Mouse (Mus musculus): ENCODE measurements around the gene Rnf166. TPM values are rescaled to one million over a fixed set of nuclear protein-coding genes. Genes with fewer than 3 reads are reported as not detected.
A peak's percentile ranks its signal among the peaks of the same experiment; 100 is the strongest.

Rnf166 gene
- polyA plus RNA-seq, 1 experiment = 296 TPM

- peak overlapping the region; percentile 94 for H3K27ac ChIP-seq (ENCODE audit: control insufficient read depth, insufficient read depth, low read length)
- WGBS = 7% methylated on average over 8 of the region's 8 CpGs
Measured at GRCm38 (mm10) chr8:122473911-122474421, 1.9 kb downstream of the Rnf166 start.

GRCm38 (mm10) chr8:122470691-122471090 lies 5.2 kb downstream of the Rnf166 start:
- Histone ChIP-seq H3K4me1 (replicated peaks; ENCODE audit: control insufficient read depth, insufficient read depth, low read length) (peaks cover 61% of the 10 kb centered on the region), H3K27ac (ENCODE audit: control insufficient read depth, insufficient read depth, low read length) (peak overlapping the region; percentile 97), H3K36me3 (ENCODE audit: control insufficient read depth, insufficient read depth, low read length) (peaks cover 14% of the 10 kb centered on the region), H3K4me3 (ENCODE audit: control insufficient read depth, insufficient read depth, low read length) (peak overlapping the region; percentile 76), H3K27me3 (ENCODE audit: control insufficient read depth, insufficient read depth, low read length) (no peaks in the 10 kb centered on the region)
- peak; percentile 67 for DNase-seq
- no peak for TF ChIP-seq CTCF (IDR thresholded peaks at IDR 0.05; ENCODE audit: borderline replicate concordance, control insufficient read depth, extremely low read depth, insufficient read depth, low read length, poor library complexity)
- no peak for TF ChIP-seq POLR2A (IDR thresholded peaks at IDR 0.05; ENCODE audit: control insufficient read depth, extremely low read depth, insufficient read depth, low read length, poor library complexity)
- 4% methylated on average over 5 of the region's 5 CpGs for WGBS

More at GRCm38 (mm10) chr8:122473911-122474421, 1.9 kb downstream of the Rnf166 start:
- H3K4me3 ChIP-seq (ENCODE audit: control insufficient read depth, insufficient read depth, low read length) = peak overlapping the region; percentile 97
- H3K27me3 ChIP-seq (ENCODE audit: control insufficient read depth, insufficient read depth, low read length) = no peaks in the 10 kb centered on the region
- TF ChIP-seq CTCF (IDR thresholded peaks at IDR 0.05; ENCODE audit: borderline replicate concordance, control insufficient read depth, extremely low read depth, insufficient read depth, low read length, poor library complexity) (no peak), POLR2A (IDR thresholded peaks at IDR 0.05; ENCODE audit: control insufficient read depth, extremely low read depth, insufficient read depth, low read length, poor library complexity) (peak; percentile 60)
- H3K4me1 ChIP-seq (replicated peaks; ENCODE audit: control insufficient read depth, insufficient read depth, low read length) = peaks cover 38% of the 10 kb centered on the region
- H3K36me3 ChIP-seq (ENCODE audit: control insufficient read depth, insufficient read depth, low read length) = peaks cover 3% of the 10 kb centered on the region; the same call in 1 of the 2 replicates
- peak; percentile 79 for DNase-seq

- peak; percentile 90 for DNase-seq
- Histone ChIP-seq H3K4me1 (replicated peaks; ENCODE audit: control insufficient read depth, insufficient read depth, low read length) (peaks cover 63% of the 10 kb centered on the region), H3K27ac (ENCODE audit: control insufficient read depth, insufficient read depth, low read length) (peak overlapping the region; percentile 97), H3K36me3 (ENCODE audit: control insufficient read depth, insufficient read depth, low read length) (peaks cover 17% of the 10 kb centered on the region), H3K27me3 (ENCODE audit: control insufficient read depth, insufficient read depth, low read length) (no peaks in the 10 kb centered on the region), H3K4me3 (ENCODE audit: control insufficient read depth, insufficient read depth, low read length) (peak overlapping the region; percentile 76)
- TF ChIP-seq POLR2A (IDR thresholded peaks at IDR 0.05; ENCODE audit: control insufficient read depth, extremely low read depth, insufficient read depth, low read length, poor library complexity) (peak; percentile 77), CTCF (IDR thresholded peaks at IDR 0.05; ENCODE audit: borderline replicate concordance, control insufficient read depth, extremely low read depth, insufficient read depth, low read length, poor library complexity) (no peak)
- WGBS = 9% methylated on average over 10 of the region's 10 CpGs
Measured at GRCm38 (mm10) chr8:122469965-122470364, 5.9 kb downstream of the Rnf166 start.

- TF ChIP-seq POLR2A (IDR thresholded peaks at IDR 0.05; ENCODE audit: control insufficient read depth, extremely low read depth, insufficient read depth, low read length, poor library complexity) (no peak), CTCF (IDR thresholded peaks at IDR 0.05; ENCODE audit: borderline replicate concordance, control insufficient read depth, extremely low read depth, insufficient read depth, low read length, poor library complexity) (no peak)
- Histone ChIP-seq H3K36me3 (ENCODE audit: control insufficient read depth, insufficient read depth, low read length) (peaks cover 17% of the 10 kb centered on the region), H3K27ac (ENCODE audit: control insufficient read depth, insufficient read depth, low read length) (peak overlapping the region; percentile 91), H3K27me3 (ENCODE audit: control insufficient read depth, insufficient read depth, low read length) (no peaks in the 10 kb centered on the region), H3K4me3 (ENCODE audit: control insufficient read depth, insufficient read depth, low read length) (peak overlapping the region; percentile 25), H3K4me1 (replicated peaks; ENCODE audit: control insufficient read depth, insufficient read depth, low read length) (peaks cover 63% of the 10 kb centered on the region)
- 72% methylated on average over 6 of the region's 6 CpGs for WGBS
- DNase-seq = no peak
Measured at GRCm38 (mm10) chr8:122469407-122469806, 6.5 kb downstream of the Rnf166 start.

- peak; percentile 61 for DNase-seq
- Histone ChIP-seq H3K27ac (ENCODE audit: control insufficient read depth, insufficient read depth, low read length) (no peak overlapping the region; the same call in 1 of the 2 replicates), H3K4me3 (ENCODE audit: control insufficient read depth, insufficient read depth, low read length) (no peak overlapping the region), H3K4me1 (replicated peaks; ENCODE audit: control insufficient read depth, insufficient read depth, low read length) (peaks cover 70% of the 10 kb centered on the region), H3K27me3 (ENCODE audit: control insufficient read depth, insufficient read depth, low read length) (no peaks in the 10 kb centered on the region), H3K36me3 (ENCODE audit: control insufficient read depth, insufficient read depth, low read length) (peaks cover 17% of the 10 kb centered on the region)
- TF ChIP-seq POLR2A (IDR thresholded peaks at IDR 0.05; ENCODE audit: control insufficient read depth, extremely low read depth, insufficient read depth, low read length, poor library complexity) (no peak), CTCF (IDR thresholded peaks at IDR 0.05; ENCODE audit: borderline replicate concordance, control insufficient read depth, extremely low read depth, insufficient read depth, low read length, poor library complexity) (no peak)
- WGBS = 36% methylated on average over 13 of the region's 13 CpGs
Measured at GRCm38 (mm10) chr8:122467816-122468215, 8.0 kb downstream of the Rnf166 start.

GRCm38 (mm10) chr8:122464985-122465384 lies 10.9 kb downstream of the Rnf166 start:
- DNase-seq = no peak
- H3K27ac ChIP-seq (ENCODE audit: control insufficient read depth, insufficient read depth, low read length) = peak overlapping the region; percentile 32
- no peaks in the 10 kb centered on the region for H3K27me3 ChIP-seq (ENCODE audit: control insufficient read depth, insufficient read depth, low read length)
- H3K36me3 ChIP-seq (ENCODE audit: control insufficient read depth, insufficient read depth, low read length) = peaks cover 17% of the 10 kb centered on the region
- peaks cover 83% of the 10 kb centered on the region for H3K4me1 ChIP-seq (replicated peaks; ENCODE audit: control insufficient read depth, insufficient read depth, low read length)
- TF ChIP-seq CTCF (IDR thresholded peaks at IDR 0.05; ENCODE audit: borderline replicate concordance, control insufficient read depth, extremely low read depth, insufficient read depth, low read length, poor library complexity) = no peak
- no peak for TF ChIP-seq POLR2A (IDR thresholded peaks at IDR 0.05; ENCODE audit: control insufficient read depth, extremely low read depth, insufficient read depth, low read length, poor library complexity)
- H3K4me3 ChIP-seq (ENCODE audit: control insufficient read depth, insufficient read depth, low read length) = no peak overlapping the region
- 53% methylated on average over 7 of the region's 7 CpGs for WGBS

All from thymus, adult 2 months (tissue).